Mouse (Mus musculus) lung, postnatal 0 days (tissue): ENCODE data around the gene A130010J15Rik.

Source experiments
- CTCF ChIP-seq: IDR thresholded peaks from 2 replicates; pipeline ENCODE4 v1.5.1; 2016; ENCODE audit warnings: antibody characterized with exemption, mild to moderate bottlenecking
- EP300 ChIP-seq: IDR thresholded peaks from 2 replicates; pipeline ENCODE4 v1.6.1; 2016; ENCODE audit warnings: antibody characterized with exemption, mild to moderate bottlenecking, control low read depth

DNA sequence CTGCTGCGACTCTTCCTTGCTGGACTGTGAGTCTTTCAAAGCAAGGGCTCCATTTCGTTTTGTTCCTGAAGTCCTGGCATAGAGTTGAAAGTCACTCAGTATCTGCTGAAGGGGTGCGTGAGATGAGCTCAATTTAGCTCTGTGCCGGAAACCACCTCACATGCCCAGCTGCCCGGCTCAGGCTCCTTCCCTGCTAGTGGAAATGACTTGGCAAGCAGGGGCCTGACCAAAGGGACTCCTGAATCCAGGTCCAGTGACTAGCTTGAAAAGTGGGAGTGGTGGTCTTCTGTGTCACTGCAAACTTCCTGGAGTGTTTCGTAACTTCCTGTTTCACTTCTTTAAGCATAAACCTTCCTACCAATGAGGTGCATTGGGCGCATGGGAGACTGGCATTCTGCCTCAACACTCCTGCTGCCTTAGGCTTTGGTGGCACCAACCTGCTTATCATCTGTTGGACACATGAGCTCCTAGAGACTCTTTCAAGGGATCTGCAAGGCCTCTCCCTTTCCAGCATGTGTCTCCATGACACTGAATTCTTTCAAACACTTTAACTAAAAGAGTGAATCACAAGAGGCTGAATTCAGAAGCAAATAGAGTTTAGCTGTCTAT is 23.9 kb downstream of the A130010J15Rik start:
- no peak for TF ChIP-seq CTCF
- no peak for TF ChIP-seq EP300
